Mouse (Mus musculus) limb, embryonic 14.5 days (tissue): ENCODE measurements around the gene Zbtb17. TPM values are rescaled to one million over a fixed set of nuclear protein-coding genes. Genes with fewer than 3 reads are reported as not detected.

Experiments
- ATAC-seq: fragments of 200-750 bp; cut with Nextera tagmentation; 2 replicates; pipeline ENCODE4 v1.8.0; 2017; ENCODE audit warnings: low read depth, moderate number of reproducible peaks, moderate TSS enrichment; ENCODE audit not compliant: low FRiP score
- DNase-seq: peaks from one replicate; pipeline ENCODE4 v3.0.0-alpha.2; 2015; ENCODE audit warnings: low spot score
- H3K27ac ChIP-seq: fragments of 300-500 bp; sonication (generic); replicated peaks from 2 replicates; pipeline ENCODE4 v1.5.1; 2014; ENCODE audit warnings: low read depth, mild to moderate bottlenecking, low read length, moderate library complexity, mixed read lengths
- H3K27me3 ChIP-seq: fragments of 300-500 bp; sonication (generic); 2 replicates; pipeline ENCODE4 v1.6.1; 2014; ENCODE audit warnings: low read length, mixed read lengths; ENCODE audit not compliant: control insufficient read depth, insufficient read depth
- H3K36me3 ChIP-seq: fragments of 300-500 bp; sonication (generic); 2 replicates; pipeline ENCODE4 v1.6.1; 2014; ENCODE audit warnings: mild to moderate bottlenecking, low read length, moderate library complexity, mixed read lengths; ENCODE audit not compliant: control insufficient read depth, insufficient read depth
- H3K4me1 ChIP-seq: fragments of 300-500 bp; sonication (generic); 2 replicates; pipeline ENCODE4 v1.6.1; 2014; ENCODE audit warnings: antibody characterized with exemption, low read length, mixed read lengths; ENCODE audit not compliant: control insufficient read depth, insufficient read depth
- H3K4me2 ChIP-seq: fragments of 300-500 bp; sonication (generic); replicated peaks from 2 replicates; pipeline ENCODE4 v1.6.1; 2014; ENCODE audit warnings: low read depth, mild to moderate bottlenecking, low read length, moderate library complexity; ENCODE audit not compliant: severe bottlenecking
- H3K4me3 ChIP-seq: fragments of 300-500 bp; sonication (generic); replicated peaks from 2 replicates; pipeline ENCODE4 v1.5.1; 2014; ENCODE audit warnings: low read length
- H3K9ac ChIP-seq: fragments of 300-500 bp; sonication (generic); 2 replicates; pipeline ENCODE4 v1.6.1; 2014; ENCODE audit warnings: mild to moderate bottlenecking, low read depth, low read length, moderate library complexity; ENCODE audit not compliant: severe bottlenecking
- H3K9me3 ChIP-seq: fragments of 300-500 bp; sonication (generic); 2 replicates; pipeline ENCODE4 v1.6.1; 2016; ENCODE audit warnings: low read length; ENCODE audit not compliant: control insufficient read depth
- POLR2A ChIP-seq: fragments of 200-500 bp; IDR thresholded peaks from 2 replicates; pipeline ENCODE4 v1.8.0; 2012; ENCODE audit warnings: inconsistent platforms, mild to moderate bottlenecking, moderate library complexity, borderline replicate concordance; ENCODE audit not compliant: insufficient read depth, insufficient read length; ENCODE audit errors: extremely low read depth
- WGBS: fragments of 180-500 bp; shearing (Covaris S2); extraction: QIAGEN DNeasy Blood & Tissue Kit; methylation state at CpG from one replicate; pipeline ENCODE4 v1.1.7; 2014; 5-methylcytosine and 5-hydroxymethylcytosine counted together
- polyA plus RNA-seq, 2 experiments: library from polyadenylated mRNA; depleted of rRNA in 1 of 2; stranded (reverse) in 1 of 2; unstranded in 1 of 2; fragments of >200 nt; fragmentation: Nextera tagmentation in 1 of 2; extraction: Ambion mirVana in 1 of 2; gene quantifications; 2 replicates each; pipeline versions ENCODE4 v1.2.1 to v1.2.3; 2012 to 2014

Gene Zbtb17
- polyA plus RNA-seq (2012; rRNA removed), result 48.5 and 55.0 TPM in 2 replicates
- 29.0 and 30.5 TPM in 2 replicates for polyA plus RNA-seq (2014; fragmentation: Nextera tagmentation; extraction: Ambion mirVana)

DNA sequence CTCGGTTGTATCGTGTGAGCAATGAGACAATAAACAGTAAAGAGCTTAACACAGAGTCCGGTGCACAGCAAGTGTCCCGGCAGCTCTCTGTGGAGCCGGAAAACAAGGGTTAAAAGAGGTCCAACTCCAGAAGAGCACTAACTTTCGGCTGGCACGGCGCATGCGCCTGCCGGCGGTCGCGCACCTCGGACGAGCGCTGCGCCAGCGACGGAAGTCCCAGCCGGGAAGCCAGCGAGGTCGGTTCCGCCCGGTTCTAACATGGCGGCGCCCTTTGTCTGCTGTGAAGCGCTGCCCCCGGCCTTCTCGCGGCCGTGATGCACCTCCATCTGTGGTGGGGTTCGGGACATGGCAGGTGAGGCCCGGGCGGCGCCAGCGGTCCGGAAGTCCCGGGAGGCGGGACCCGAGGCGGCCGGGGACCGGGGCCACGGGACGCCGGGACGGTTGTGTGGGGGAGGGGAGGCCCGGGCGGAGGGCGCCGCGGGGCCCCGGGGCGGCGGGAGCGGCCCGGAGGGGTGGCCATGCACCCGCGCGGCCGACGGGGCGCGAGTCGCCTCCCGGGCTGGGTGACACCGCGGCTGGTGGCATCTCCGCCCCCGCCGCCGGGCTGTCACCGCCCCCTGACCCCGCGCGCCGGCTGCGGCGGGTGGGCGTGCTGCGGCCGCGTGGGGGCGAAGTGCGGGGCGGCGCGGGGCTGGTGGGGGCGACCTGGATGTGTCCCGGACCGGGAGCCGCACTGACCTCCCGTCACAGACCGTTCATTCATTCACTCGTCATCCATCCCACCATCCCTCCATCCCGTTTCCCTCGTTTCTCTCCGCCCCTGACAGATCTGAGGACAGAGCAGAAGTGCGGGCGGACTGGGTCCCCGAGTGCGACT, at the start of gene Zbtb17:
Gene Zbtb17, plus strand, starts transcription at position 204 of the 877 bp plus-strand sequence.
- ATAC-seq, result peak; percentile 97
- peak; percentile 64; the same call in 1 of the 2 replicates for TF ChIP-seq POLR2A
- WGBS, result 0% methylated on average over 52 of the region's 102 CpGs

DNA sequence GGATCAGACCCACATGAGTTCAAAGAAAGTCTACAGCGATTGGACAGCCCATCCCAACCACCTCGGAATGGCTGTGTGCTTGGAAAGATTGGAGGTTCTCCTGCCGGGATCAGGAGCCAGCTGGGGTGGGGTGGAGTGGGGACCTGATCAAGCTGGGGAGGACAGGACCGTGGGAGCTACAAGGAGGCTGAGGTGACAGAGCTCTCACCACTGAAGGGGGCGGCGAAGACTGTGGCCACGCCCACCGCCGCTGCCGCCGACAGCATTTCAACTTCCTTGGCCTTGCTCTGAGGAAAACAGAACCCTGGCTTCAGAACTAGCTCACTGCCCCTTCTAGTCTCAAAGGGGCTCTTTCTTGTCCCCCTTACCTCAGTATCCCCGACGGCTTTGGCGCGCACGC, 49.7 kb upstream of the Zbtb17 start:
- TF ChIP-seq POLR2A, result no peak
- Histone ChIP-seq H3K4me3 (no peak overlapping the region), H3K27me3 (no peaks in the 10 kb centered on the region), H3K4me1 (peaks cover 5% of the 10 kb centered on the region), H3K9me3 (no peaks in the 10 kb centered on the region), H3K9ac (no peak overlapping the region), H3K4me2 (peak overlapping the region; percentile 23; the same call in 1 of the 2 replicates), H3K27ac (no peak overlapping the region), H3K36me3 (no peaks in the 10 kb centered on the region)
- ATAC-seq (no peak), DNase-seq (no peak)
- 16% methylated on average over 16 of the region's 16 CpGs for WGBS

More for the DNA sequence above, at the start of gene Zbtb17:
- H3K4me1 ChIP-seq, result peaks cover 10% of the 10 kb centered on the region
- peak; percentile 93 for DNase-seq
- peak within 1 kb of the TSS; percentile 67 for H3K27ac ChIP-seq
- no peaks in the 10 kb centered on the region for H3K27me3 ChIP-seq
- H3K4me2 ChIP-seq, result peak within 1 kb of the TSS; percentile 89
- H3K9me3 ChIP-seq, result no peaks in the 10 kb centered on the region
- H3K36me3 ChIP-seq, result peaks cover 26% of the 10 kb centered on the region
- H3K9ac ChIP-seq, result peak within 1 kb of the TSS; percentile 97
- peak within 1 kb of the TSS; percentile 96 for H3K4me3 ChIP-seq

DNA sequence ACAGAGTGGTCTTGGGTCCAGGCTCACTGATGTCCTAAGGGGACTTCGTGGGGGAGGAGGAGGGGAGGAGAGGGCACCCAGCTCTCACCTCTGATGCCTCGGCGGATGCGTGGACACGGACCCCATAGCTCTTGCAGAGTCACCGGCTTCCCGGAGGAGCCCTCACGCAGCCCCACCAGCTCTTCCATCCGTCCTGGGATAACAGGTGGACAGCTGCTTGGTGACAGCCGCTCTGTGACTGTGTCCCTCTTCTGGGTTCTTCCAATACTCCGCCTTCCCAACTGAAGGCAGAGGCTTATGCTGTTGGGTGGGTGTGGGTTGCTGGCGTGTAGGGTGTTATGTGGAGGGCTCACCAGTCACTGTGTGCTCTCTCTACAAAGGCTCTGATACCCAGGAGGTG, 46.6 kb upstream of the Zbtb17 start:
- Histone ChIP-seq H3K4me3 (no peak overlapping the region), H3K36me3 (no peaks in the 10 kb centered on the region), H3K9ac (no peak overlapping the region), H3K27ac (no peak overlapping the region), H3K27me3 (no peaks in the 10 kb centered on the region), H3K4me2 (no peak overlapping the region), H3K9me3 (no peaks in the 10 kb centered on the region), H3K4me1 (peaks cover 5% of the 10 kb centered on the region)
- ATAC-seq (no peak), DNase-seq (no peak)
- no peak for TF ChIP-seq POLR2A
- WGBS, result 75% methylated on average over 11 of the region's 12 CpGs

DNA sequence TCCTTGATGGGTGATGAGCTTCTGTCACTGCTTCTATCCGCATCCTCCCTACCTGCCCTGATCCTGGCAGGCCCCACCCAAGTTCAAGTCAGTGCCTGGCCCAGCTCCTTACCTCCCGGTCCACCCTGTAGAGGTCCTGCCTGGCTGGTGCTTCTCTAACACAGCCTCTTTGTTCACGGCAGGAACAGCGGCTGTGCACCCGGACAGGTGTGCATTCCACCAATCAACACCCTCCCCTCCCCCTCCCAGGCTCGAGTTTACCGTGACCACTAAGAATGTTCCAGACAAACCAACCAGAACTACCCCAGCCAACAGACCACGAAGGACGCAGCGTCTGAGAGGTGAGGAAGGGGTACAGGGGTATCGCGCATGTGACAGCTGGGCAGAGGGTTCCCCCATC, 45.9 kb upstream of the Zbtb17 start, which contains the start of gene Clcnka:
Gene Clcnka, minus strand, starts transcription at position 180 of the 400 bp plus-strand sequence.
- no peak within 1 kb of the TSS for H3K4me2 ChIP-seq
- WGBS, result 42% methylated on average over 12 of the region's 12 CpGs
- DNase-seq, result no peak

DNA sequence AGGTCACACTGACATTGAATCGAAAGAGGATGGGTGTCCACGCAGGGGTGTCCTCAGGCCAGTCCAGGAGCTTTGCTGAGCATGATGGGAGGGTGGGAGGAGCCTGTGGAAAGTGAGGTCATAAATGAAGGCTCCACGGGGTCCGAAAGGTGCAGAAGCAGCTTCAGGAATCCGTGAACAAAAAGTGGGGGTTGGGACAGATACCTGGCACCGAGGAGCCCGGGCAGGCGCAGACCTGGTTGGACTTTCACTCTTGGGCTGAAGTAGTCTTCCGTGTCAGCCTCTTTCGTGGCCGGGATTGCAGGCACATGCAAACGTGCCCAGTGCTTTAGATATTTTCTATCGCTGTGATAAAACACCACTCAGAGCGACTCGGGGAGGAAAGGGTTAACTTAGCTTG, 44.3 kb upstream of the Zbtb17 start:
- ATAC-seq, result no peak
- WGBS, result 85% methylated on average over 15 of the region's 15 CpGs

More for the DNA sequence above, 45.9 kb upstream of the Zbtb17 start, which contains the start of gene Clcnka:
- no peak within 1 kb of the TSS for H3K4me3 ChIP-seq
- no peaks in the 10 kb centered on the region for H3K36me3 ChIP-seq
- no peak within 1 kb of the TSS for H3K27ac ChIP-seq
- H3K9ac ChIP-seq, result no peak within 1 kb of the TSS
- H3K27me3 ChIP-seq, result no peaks in the 10 kb centered on the region
- TF ChIP-seq POLR2A, result no peak
- peaks cover 5% of the 10 kb centered on the region for H3K4me1 ChIP-seq
- ATAC-seq, result no peak
- H3K9me3 ChIP-seq, result no peaks in the 10 kb centered on the region

More for the DNA sequence above, 44.3 kb upstream of the Zbtb17 start:
- Histone ChIP-seq H3K9ac (no peak overlapping the region), H3K4me1 (peaks cover 4% of the 10 kb centered on the region; the same call in 1 of the 2 replicates), H3K4me3 (no peak overlapping the region), H3K9me3 (no peaks in the 10 kb centered on the region), H3K4me2 (no peak overlapping the region), H3K27me3 (no peaks in the 10 kb centered on the region), H3K27ac (no peak overlapping the region), H3K36me3 (no peaks in the 10 kb centered on the region)
- no peak for TF ChIP-seq POLR2A
- no peak for DNase-seq
